Mouse (Mus musculus) limb, embryonic 14.5 days (tissue): Measurements from ENCODE around the gene Phf2. TPM values are rescaled to one million over a fixed set of nuclear protein-coding genes. Genes with fewer than 3 reads are reported as not detected.

Source experiments
- ATAC-seq: fragments of 200-750 bp; cut with Nextera tagmentation; 2 replicates; pipeline ENCODE4 v1.8.0; 2017; ENCODE audit warnings: low read depth, moderate number of reproducible peaks, moderate TSS enrichment; ENCODE audit not compliant: low FRiP score
- DNase-seq: peaks from one replicate; pipeline ENCODE4 v3.0.0-alpha.2; 2015; ENCODE audit warnings: low spot score
- H3K27ac ChIP-seq: fragments of 300-500 bp; sonication (generic); replicated peaks from 2 replicates; pipeline ENCODE4 v1.5.1; 2014; ENCODE audit warnings: low read depth, mild to moderate bottlenecking, low read length, moderate library complexity, mixed read lengths
- H3K27me3 ChIP-seq: fragments of 300-500 bp; sonication (generic); 2 replicates; pipeline ENCODE4 v1.6.1; 2014; ENCODE audit warnings: low read length, mixed read lengths; ENCODE audit not compliant: control insufficient read depth, insufficient read depth
- H3K36me3 ChIP-seq: fragments of 300-500 bp; sonication (generic); 2 replicates; pipeline ENCODE4 v1.6.1; 2014; ENCODE audit warnings: mild to moderate bottlenecking, low read length, moderate library complexity, mixed read lengths; ENCODE audit not compliant: control insufficient read depth, insufficient read depth
- H3K4me1 ChIP-seq: fragments of 300-500 bp; sonication (generic); 2 replicates; pipeline ENCODE4 v1.6.1; 2014; ENCODE audit warnings: antibody characterized with exemption, low read length, mixed read lengths; ENCODE audit not compliant: control insufficient read depth, insufficient read depth
- H3K4me2 ChIP-seq: fragments of 300-500 bp; sonication (generic); replicated peaks from 2 replicates; pipeline ENCODE4 v1.6.1; 2014; ENCODE audit warnings: low read depth, mild to moderate bottlenecking, low read length, moderate library complexity; ENCODE audit not compliant: severe bottlenecking
- H3K4me3 ChIP-seq: fragments of 300-500 bp; sonication (generic); replicated peaks from 2 replicates; pipeline ENCODE4 v1.5.1; 2014; ENCODE audit warnings: low read length
- H3K9ac ChIP-seq: fragments of 300-500 bp; sonication (generic); 2 replicates; pipeline ENCODE4 v1.6.1; 2014; ENCODE audit warnings: mild to moderate bottlenecking, low read depth, low read length, moderate library complexity; ENCODE audit not compliant: severe bottlenecking
- H3K9me3 ChIP-seq: fragments of 300-500 bp; sonication (generic); 2 replicates; pipeline ENCODE4 v1.6.1; 2016; ENCODE audit warnings: low read length; ENCODE audit not compliant: control insufficient read depth
- POLR2A ChIP-seq: fragments of 200-500 bp; IDR thresholded peaks from 2 replicates; pipeline ENCODE4 v1.8.0; 2012; ENCODE audit warnings: inconsistent platforms, mild to moderate bottlenecking, moderate library complexity, borderline replicate concordance; ENCODE audit not compliant: insufficient read depth, insufficient read length; ENCODE audit errors: extremely low read depth
- WGBS: fragments of 180-500 bp; shearing (Covaris S2); extraction: QIAGEN DNeasy Blood & Tissue Kit; methylation state at CpG from one replicate; pipeline ENCODE4 v1.1.7; 2014; 5-methylcytosine and 5-hydroxymethylcytosine counted together
- polyA plus RNA-seq, 2 experiments: library from polyadenylated mRNA; depleted of rRNA in 1 of 2; stranded (reverse) in 1 of 2; unstranded in 1 of 2; fragments of >200 nt; fragmentation: Nextera tagmentation in 1 of 2; extraction: Ambion mirVana in 1 of 2; gene quantifications; 2 replicates each; pipeline versions ENCODE4 v1.2.1 to v1.2.3; 2012 to 2014

The Phf2 gene
- polyA plus RNA-seq, 2 experiments = 13.2 to 40.3 TPM

DNA sequence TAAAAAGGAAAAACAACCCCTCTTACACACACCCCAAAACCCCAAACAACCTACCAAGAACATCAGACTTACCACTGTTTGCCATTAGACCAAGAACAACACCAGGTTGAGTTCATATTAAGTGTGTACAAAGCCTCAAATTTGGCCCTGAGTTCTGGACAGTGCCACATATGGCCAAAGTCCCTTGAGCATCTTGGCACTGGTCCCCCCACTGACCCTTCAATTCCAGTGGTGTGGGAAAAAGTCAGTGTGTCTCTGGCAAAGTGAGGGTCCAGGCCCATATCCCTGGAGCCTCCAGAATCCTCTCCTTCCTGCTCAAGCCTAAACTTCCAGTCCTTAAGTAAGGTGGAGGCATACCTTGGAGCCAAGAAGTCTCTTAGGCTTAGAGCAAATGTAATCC is 6.9 kb upstream of the Phf2 start:
- ATAC-seq = no peak
- H3K27ac ChIP-seq = peak overlapping the region; percentile 86
- TF ChIP-seq POLR2A = no peak

DNA sequence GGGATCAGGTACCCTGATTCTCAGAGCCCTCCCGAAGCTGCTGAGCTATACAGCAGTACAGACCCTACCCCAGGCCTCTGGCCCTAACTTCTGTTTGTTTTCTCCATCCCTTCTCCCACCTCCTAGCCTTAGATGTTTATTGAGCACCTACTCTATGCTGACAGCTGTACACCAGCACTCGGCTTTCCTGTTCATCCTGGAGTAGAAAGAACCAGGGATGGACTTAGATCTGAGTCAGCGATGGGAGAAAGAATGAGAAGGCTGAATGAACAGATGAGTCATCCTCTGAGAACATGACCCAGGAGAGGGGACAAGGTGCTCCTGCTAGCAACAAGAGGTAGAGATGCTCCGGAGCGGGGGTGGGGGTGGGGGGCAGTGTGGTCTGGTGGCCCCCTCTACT is 1.8 kb upstream of the Phf2 start:
- Histone ChIP-seq H3K4me2 (no peak overlapping the region), H3K9me3 (no peaks in the 10 kb centered on the region), H3K27ac (no peak overlapping the region), H3K36me3 (peaks cover 8% of the 10 kb centered on the region; the same call in 1 of the 2 replicates), H3K9ac (no peak overlapping the region; the same call in 1 of the 2 replicates), H3K27me3 (no peaks in the 10 kb centered on the region), H3K4me1 (peaks cover 19% of the 10 kb centered on the region), H3K4me3 (no peak overlapping the region)
- ATAC-seq (no peak), DNase-seq (no peak)
- TF ChIP-seq POLR2A = no peak
- WGBS = 76% methylated on average over 5 of the region's 5 CpGs

More for the DNA sequence above, 6.9 kb upstream of the Phf2 start:
- peak overlapping the region; percentile 76 for H3K4me2 ChIP-seq
- DNase-seq = no peak
- peak overlapping the region; percentile 76 for H3K9ac ChIP-seq
- peaks cover 5% of the 10 kb centered on the region for H3K4me1 ChIP-seq
- peak overlapping the region; percentile 45 for H3K4me3 ChIP-seq
- H3K27me3 ChIP-seq = no peaks in the 10 kb centered on the region
- no peaks in the 10 kb centered on the region for H3K9me3 ChIP-seq
- peaks cover 32% of the 10 kb centered on the region for H3K36me3 ChIP-seq

- H3K4me3 ChIP-seq = peak overlapping the region; percentile 77
- DNase-seq = no peak
- peak overlapping the region; percentile 91 for H3K27ac ChIP-seq
- H3K9ac ChIP-seq = peak overlapping the region; percentile 99
- H3K27me3 ChIP-seq = no peaks in the 10 kb centered on the region
- no peaks in the 10 kb centered on the region for H3K9me3 ChIP-seq
- WGBS = 62% methylated on average over 7 of the region's 7 CpGs
- H3K36me3 ChIP-seq = peaks cover 8% of the 10 kb centered on the region; the same call in 1 of the 2 replicates
- H3K4me1 ChIP-seq = peaks cover 19% of the 10 kb centered on the region
- no peak for TF ChIP-seq POLR2A
- ATAC-seq = no peak
- peak overlapping the region; percentile 80 for H3K4me2 ChIP-seq
Measured at GRCm38 (mm10) chr13:48871887-48872606, 1.1 kb upstream of the Phf2 start.

DNA sequence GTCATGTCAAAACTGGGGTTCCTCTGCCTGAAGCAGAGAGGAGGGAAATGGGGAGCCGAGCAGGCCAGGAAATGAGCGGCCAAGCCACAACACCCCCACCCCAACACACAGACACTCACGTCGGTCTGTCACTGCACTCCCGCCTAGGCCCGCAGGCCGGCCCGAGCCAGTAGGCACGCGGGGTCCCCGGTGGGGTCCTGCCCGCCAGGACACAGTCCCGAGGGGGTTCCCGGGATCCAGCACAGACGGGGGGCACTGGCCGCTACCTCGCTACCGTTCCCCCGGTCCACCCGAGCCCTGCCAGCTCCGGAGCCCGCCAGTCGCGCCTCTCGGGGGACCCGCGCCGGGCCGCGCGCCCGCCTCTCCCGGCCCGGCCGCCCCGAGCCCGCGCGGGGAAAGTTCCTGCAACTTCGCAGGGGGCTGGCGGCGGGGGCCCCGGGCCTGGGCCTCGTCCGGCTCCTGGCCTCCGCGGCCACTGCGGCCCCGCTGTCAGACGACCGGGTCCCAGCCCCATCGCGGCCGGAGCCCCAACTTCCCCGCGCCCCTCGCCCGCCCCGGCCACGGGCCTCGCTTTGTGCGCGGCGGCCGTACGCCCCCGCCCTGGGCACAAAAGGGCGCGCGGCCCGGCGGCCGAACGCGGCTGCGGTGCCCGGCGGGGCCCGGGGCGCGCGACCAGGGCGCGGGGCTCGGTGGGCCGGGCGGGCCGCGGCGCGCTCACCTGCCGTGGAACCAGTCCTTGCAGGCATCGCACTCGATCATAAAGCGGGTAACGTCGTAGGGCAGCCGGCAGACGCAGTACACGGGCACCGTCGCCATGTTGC is 759 bp downstream of the Phf2 start:
- H3K36me3 ChIP-seq = no peaks in the 10 kb centered on the region; the same call in 1 of the 2 replicates
- H3K27me3 ChIP-seq = no peaks in the 10 kb centered on the region
- no peaks in the 10 kb centered on the region for H3K9me3 ChIP-seq
- peaks cover 19% of the 10 kb centered on the region for H3K4me1 ChIP-seq
- peak overlapping the region; percentile 92 for H3K27ac ChIP-seq
- H3K9ac ChIP-seq = peak overlapping the region; percentile 99
- peak overlapping the region; percentile 76 for H3K4me2 ChIP-seq
- peak overlapping the region; percentile 84 for H3K4me3 ChIP-seq
- ATAC-seq (peak; percentile 21; the same call in 1 of the 2 replicates), DNase-seq (no peak)
- whole genome bisulfite sequencing = 1% methylated on average over 59 of the region's 102 CpGs
- TF ChIP-seq POLR2A = no peak

- peak overlapping the region; percentile 84 for H3K4me3 ChIP-seq
- ATAC-seq (0 out of 2 replicates have a peak, but pooled peaks have one; percentile 1), DNase-seq (no peak)
- H3K9ac ChIP-seq = peak overlapping the region; percentile 99
- no peaks in the 10 kb centered on the region for H3K9me3 ChIP-seq
- H3K27me3 ChIP-seq = no peaks in the 10 kb centered on the region
- no peak for TF ChIP-seq POLR2A
- 7% methylated on average over 5 of the region's 5 CpGs for WGBS
- H3K36me3 ChIP-seq = no peaks in the 10 kb centered on the region; the same call in 1 of the 2 replicates
- H3K4me2 ChIP-seq = peak overlapping the region; percentile 76
- H3K27ac ChIP-seq = peak overlapping the region; percentile 92
- peaks cover 19% of the 10 kb centered on the region for H3K4me1 ChIP-seq
Measured at GRCm38 (mm10) chr13:48869600-48869949, 1.3 kb downstream of the Phf2 start.
